Mouse (Mus musculus) spleen, postnatal 14 days (tissue): Measurements from ENCODE around the gene Fancc.
"Not testable (repeated sequence)": the region's sequence is repeated elsewhere in the genome, so short reads cannot be mapped to it uniquely, and the experiment has no call there.

Experiments
- DNase-seq, 2 experiments: peaks; one replicate each; pipeline ENCODE4 v3.0.0; 2021 to 2022; ENCODE audit warnings: low spot score in 2 of 2

The Fancc gene

GRCm38 (mm10) chr13:63317681-63318104 lies 179.4 kb downstream of the Fancc start:
- DNase-seq, result no peak

- DNase-seq, result no peak
Measured at GRCm38 (mm10) chr13:63316407-63316806, 180.7 kb downstream of the Fancc start.

- no peak for DNase-seq
Measured at GRCm38 (mm10) chr13:63315777-63316176, 181.3 kb downstream of the Fancc start.

- not testable (repeated sequence) for DNase-seq
Measured at GRCm38 (mm10) chr13:63315111-63315510, 182.0 kb downstream of the Fancc start.

GRCm38 (mm10) chr13:63314608-63314920 lies 182.5 kb downstream of the Fancc start:
- DNase-seq, result no peak

- no peak for DNase-seq
Measured at GRCm38 (mm10) chr13:63313748-63314607, 183.1 kb downstream of the Fancc start.

GRCm38 (mm10) chr13:63313247-63313646 lies 183.8 kb downstream of the Fancc start:
- DNase-seq, result no peak

- no peak for DNase-seq
Measured at GRCm38 (mm10) chr13:63311156-63311555, 185.9 kb downstream of the Fancc start.

GRCm38 (mm10) chr13:63309563-63309962 lies 187.5 kb downstream of the Fancc start:
- DNase-seq, result no peak

GRCm38 (mm10) chr13:63306768-63307167 lies 190.3 kb downstream of the Fancc start:
- DNase-seq, result no peak

GRCm38 (mm10) chr13:63305160-63306011 lies 191.7 kb downstream of the Fancc start:
- DNase-seq, result no peak

GRCm38 (mm10) chr13:63304799-63305159 lies 192.3 kb downstream of the Fancc start:
- DNase-seq, result no peak

GRCm38 (mm10) chr13:63304124-63304792 lies 192.8 kb downstream of the Fancc start:
- no peak for DNase-seq

- DNase-seq, result no peak
Measured at GRCm38 (mm10) chr13:63302381-63302780, 194.7 kb downstream of the Fancc start.

- DNase-seq, result no peak
Measured at GRCm38 (mm10) chr13:63301764-63302209, 195.3 kb downstream of the Fancc start.

- DNase-seq, result no peak
Measured at GRCm38 (mm10) chr13:63300929-63301328, 196.1 kb downstream of the Fancc start.

GRCm38 (mm10) chr13:63298931-63299330 lies 198.1 kb downstream of the Fancc start:
- no peak for DNase-seq

- DNase-seq, result no peak
Measured at GRCm38 (mm10) chr13:63297933-63298332, 199.1 kb downstream of the Fancc start.

GRCm38 (mm10) chr13:63297003-63297402 lies 200.1 kb downstream of the Fancc start:
- DNase-seq, result no peak

- no peak for DNase-seq
Measured at GRCm38 (mm10) chr13:63296300-63296699, 200.8 kb downstream of the Fancc start.

- no peak for DNase-seq
Measured at GRCm38 (mm10) chr13:63294359-63295193, 202.5 kb downstream of the Fancc start.
